Mouse (Mus musculus) forebrain, embryonic 10.5 days (tissue): Measurements from ENCODE around the gene Ercc6l2. TPM values are rescaled to one million over a fixed set of nuclear protein-coding genes. Genes with fewer than 3 reads are reported as not detected.
"Not testable (repeated sequence)": the region's sequence is repeated elsewhere in the genome, so short reads cannot be mapped to it uniquely, and the experiment has no call there.

Experiments used
- DNase-seq: peaks from one replicate; pipeline ENCODE4 v3.0.0-alpha.2; 2017; ENCODE audit warnings: low spot score; ENCODE audit errors: extremely low spot score
- H3K27ac ChIP-seq: fragments of 300-500 bp; sonication (generic); 2 replicates; pipeline ENCODE4 v1.5.1; 2016; ENCODE audit warnings: mild to moderate bottlenecking
- H3K27me3 ChIP-seq: fragments of 300-500 bp; sonication (generic); 2 replicates; pipeline ENCODE4 v1.6.1; 2016; ENCODE audit warnings: mild to moderate bottlenecking; ENCODE audit not compliant: poor library complexity, severe bottlenecking
- H3K36me3 ChIP-seq: fragments of 300-500 bp; sonication (generic); replicated peaks from 2 replicates; pipeline ENCODE4 v1.6.1; 2016; ENCODE audit warnings: mild to moderate bottlenecking, moderate library complexity
- H3K4me1 ChIP-seq: fragments of 300-500 bp; sonication (generic); 2 replicates; pipeline ENCODE4 v1.6.1; 2016
- H3K4me3 ChIP-seq: fragments of 300-500 bp; sonication (generic); 2 replicates; pipeline ENCODE4 v1.5.1; 2016; ENCODE audit warnings: mild to moderate bottlenecking, moderate library complexity
- H3K9me3 ChIP-seq: fragments of 300-500 bp; sonication (generic); 2 replicates; pipeline ENCODE4 v1.6.1; 2016; ENCODE audit warnings: mild to moderate bottlenecking, moderate library complexity
- WGBS: fragments of 180-500 bp; shearing (Covaris S2); methylation state at CpG from one replicate; pipeline ENCODE4 v1.1.7; 2016; 5-methylcytosine and 5-hydroxymethylcytosine counted together
- polyA plus RNA-seq: library from polyadenylated mRNA; unstranded; fragments of >200 nt; fragmentation: Nextera tagmentation; extraction: Ambion mirVana; gene quantifications from 2 replicates; pipeline ENCODE4 v1.2.1, GENCODE M21; 2016

The Ercc6l2 gene
- polyA plus RNA-seq, 1 experiment from 2014 or later, result 25.5 TPM

- peaks cover 11% of the 10 kb centered on the region; the same call in 1 of the 2 replicates for H3K9me3 ChIP-seq
- H3K4me1 ChIP-seq, result peaks cover 39% of the 10 kb centered on the region
- WGBS, result 51% methylated on average over 18 of the region's 18 CpGs
- H3K4me3 ChIP-seq, result peak overlapping the region; percentile 29; the same call in 1 of the 2 replicates
- H3K27ac ChIP-seq, result peak overlapping the region; percentile 79
- no peak for DNase-seq
- H3K36me3 ChIP-seq, result no peaks in the 10 kb centered on the region; the same call in 1 of the 2 replicates
- H3K27me3 ChIP-seq, result peaks cover 35% of the 10 kb centered on the region
Observed at GRCm38 (mm10) chr13:63918733-63919422, 103.8 kb downstream of the Ercc6l2 start.

- H3K27ac ChIP-seq, H3K4me3 ChIP-seq, DNase-seq, H3K36me3 ChIP-seq: not testable (repeated sequence)
- Histone ChIP-seq H3K9me3 (peaks cover 11% of the 10 kb centered on the region; the same call in 1 of the 2 replicates), H3K27me3 (peaks cover 26% of the 10 kb centered on the region), H3K4me1 (peaks cover 14% of the 10 kb centered on the region)
- WGBS, result 70% methylated on average over 3 of the region's 6 CpGs
Observed at GRCm38 (mm10) chr13:63924036-63924435, 109.0 kb downstream of the Ercc6l2 start.

- Histone ChIP-seq H3K9me3 (no peaks in the 10 kb centered on the region), H3K27me3 (peaks cover 16% of the 10 kb centered on the region), H3K27ac (0 out of 2 replicates have a peak overlapping the region, but pooled peaks have one; percentile 20), H3K4me3 (no peak overlapping the region), H3K4me1 (peaks cover 20% of the 10 kb centered on the region), H3K36me3 (no peaks in the 10 kb centered on the region)
- DNase-seq, result no peak
- 66% methylated on average over 4 of the region's 4 CpGs for WGBS
Observed at GRCm38 (mm10) chr13:63927326-63927725, 112.3 kb downstream of the Ercc6l2 start.

GRCm38 (mm10) chr13:63929351-63929750 is 114.3 kb downstream of the Ercc6l2 start:
- Histone ChIP-seq H3K27ac (no peak overlapping the region; the same call in 1 of the 2 replicates), H3K4me1 (peaks cover 20% of the 10 kb centered on the region), H3K9me3 (no peaks in the 10 kb centered on the region), H3K4me3 (no peak overlapping the region), H3K36me3 (no peaks in the 10 kb centered on the region), H3K27me3 (peaks cover 16% of the 10 kb centered on the region)
- 71% methylated on average over 1 of the region's 1 CpGs for WGBS
- no peak for DNase-seq

GRCm38 (mm10) chr13:63929917-63930515 is 115.0 kb downstream of the Ercc6l2 start:
- peak overlapping the region; percentile 37; the same call in 1 of the 2 replicates for H3K27ac ChIP-seq
- peaks cover 16% of the 10 kb centered on the region for H3K27me3 ChIP-seq
- no peak overlapping the region for H3K4me3 ChIP-seq
- H3K4me1 ChIP-seq, result peaks cover 20% of the 10 kb centered on the region
- DNase-seq, result no peak
- 86% methylated on average over 5 of the region's 5 CpGs for WGBS
- no peaks in the 10 kb centered on the region for H3K36me3 ChIP-seq
- no peaks in the 10 kb centered on the region for H3K9me3 ChIP-seq

GRCm38 (mm10) chr13:63930525-63930924 is 115.5 kb downstream of the Ercc6l2 start:
- H3K4me3 ChIP-seq, result no peak overlapping the region
- peaks cover 20% of the 10 kb centered on the region for H3K4me1 ChIP-seq
- H3K36me3 ChIP-seq, result no peaks in the 10 kb centered on the region
- 87% methylated on average over 10 of the region's 10 CpGs for WGBS
- no peak for DNase-seq
- H3K9me3 ChIP-seq, result no peaks in the 10 kb centered on the region
- peaks cover 16% of the 10 kb centered on the region for H3K27me3 ChIP-seq
- peak overlapping the region; percentile 37; the same call in 1 of the 2 replicates for H3K27ac ChIP-seq

GRCm38 (mm10) chr13:63936369-63936768 is 121.3 kb downstream of the Ercc6l2 start:
- Histone ChIP-seq H3K27ac (no peak overlapping the region), H3K36me3 (no peaks in the 10 kb centered on the region), H3K4me1 (no peaks in the 10 kb centered on the region), H3K9me3 (no peaks in the 10 kb centered on the region), H3K4me3 (no peak overlapping the region), H3K27me3 (peaks cover 5% of the 10 kb centered on the region)
- 90% methylated on average over 9 of the region's 9 CpGs for WGBS
- no peak for DNase-seq

- Histone ChIP-seq H3K27ac (no peak overlapping the region), H3K36me3 (no peaks in the 10 kb centered on the region), H3K9me3 (no peaks in the 10 kb centered on the region), H3K4me1 (peaks cover 15% of the 10 kb centered on the region), H3K27me3 (peaks cover 28% of the 10 kb centered on the region), H3K4me3 (no peak overlapping the region)
- no peak for DNase-seq
- 85% methylated on average over 1 of the region's 1 CpGs for WGBS
Observed at GRCm38 (mm10) chr13:63940257-63940656, 125.2 kb downstream of the Ercc6l2 start.

GRCm38 (mm10) chr13:63941170-63941569 is 126.1 kb downstream of the Ercc6l2 start:
- 88% methylated on average over 4 of the region's 4 CpGs for WGBS
- H3K36me3 ChIP-seq, result no peaks in the 10 kb centered on the region
- H3K27ac ChIP-seq, result no peak overlapping the region
- H3K27me3 ChIP-seq, result peaks cover 31% of the 10 kb centered on the region
- H3K4me3 ChIP-seq, result no peak overlapping the region
- peaks cover 18% of the 10 kb centered on the region for H3K4me1 ChIP-seq
- no peaks in the 10 kb centered on the region for H3K9me3 ChIP-seq
- DNase-seq, result no peak

- H3K9me3 ChIP-seq, result no peaks in the 10 kb centered on the region
- WGBS, result 92% methylated on average over 7 of the region's 7 CpGs
- H3K27ac ChIP-seq, result peak overlapping the region; percentile 48
- H3K4me3 ChIP-seq, result no peak overlapping the region
- H3K27me3 ChIP-seq, result peaks cover 55% of the 10 kb centered on the region
- no peaks in the 10 kb centered on the region for H3K36me3 ChIP-seq
- H3K4me1 ChIP-seq, result peaks cover 18% of the 10 kb centered on the region
- no peak for DNase-seq
Observed at GRCm38 (mm10) chr13:63943605-63944004, 128.6 kb downstream of the Ercc6l2 start.

- no peaks in the 10 kb centered on the region for H3K36me3 ChIP-seq
- H3K27ac ChIP-seq, result peak overlapping the region; percentile 48
- DNase-seq, result peak; percentile 17
- H3K4me3 ChIP-seq, result no peak overlapping the region
- H3K4me1 ChIP-seq, result peaks cover 18% of the 10 kb centered on the region
- 34% methylated on average over 13 of the region's 13 CpGs for WGBS
- H3K9me3 ChIP-seq, result no peaks in the 10 kb centered on the region
- H3K27me3 ChIP-seq, result peaks cover 64% of the 10 kb centered on the region
Observed at GRCm38 (mm10) chr13:63944344-63945021, 129.4 kb downstream of the Ercc6l2 start.
